Mouse (Mus musculus) erythroblast, embryonic 14.5 days (primary cell): Measurements from ENCODE around the gene Pithd1. TPM values are rescaled to one million over a fixed set of nuclear protein-coding genes. Genes with fewer than 3 reads are reported as not detected.
"Not testable (repeated sequence)": the region's sequence is repeated elsewhere in the genome, so short reads cannot be mapped to it uniquely, and the experiment has no call there.

ENCODE experiments used
- H3K27me3 ChIP-seq: 2 replicates; pipeline ENCODE4 v1.6.1; 2012; ENCODE audit warnings: inconsistent platforms; ENCODE audit not compliant: control insufficient read depth
- H3K36me3 ChIP-seq: 2 replicates; pipeline ENCODE4 v1.6.1; 2012; ENCODE audit warnings: mild to moderate bottlenecking, inconsistent platforms; ENCODE audit not compliant: control insufficient read depth
- H3K4me1 ChIP-seq: 2 replicates; pipeline ENCODE4 v1.6.1; 2012; ENCODE audit warnings: inconsistent platforms; ENCODE audit not compliant: control insufficient read depth
- H3K4me3 ChIP-seq: replicated peaks from 2 replicates; pipeline ENCODE3; 2012; ENCODE audit warnings: moderate library complexity, mild to moderate bottlenecking, inconsistent platforms
- H3K9me3 ChIP-seq: 2 replicates; pipeline ENCODE4 v1.6.1; 2012; ENCODE audit warnings: low read length, inconsistent platforms, mixed read lengths; ENCODE audit not compliant: control insufficient read depth
- GATA1 ChIP-seq: IDR thresholded peaks from 2 replicates; pipeline ENCODE4 v1.6.1; 2012; ENCODE audit warnings: low read length, inconsistent platforms, mixed read lengths
- TAL1 ChIP-seq: IDR thresholded peaks from 3 replicates; pipeline ENCODE4 v1.6.1; 2012; ENCODE audit warnings: low read length, inconsistent platforms, mixed read lengths
- polyA plus RNA-seq: library from polyadenylated mRNA; stranded (reverse); fragments of >175 nt; gene quantifications from 2 replicates; pipeline ENCODE4 v1.2.3, GENCODE M21; 2012

Pithd1 gene
- polyA plus RNA-seq, 1 experiment: 16.8 TPM

DNA sequence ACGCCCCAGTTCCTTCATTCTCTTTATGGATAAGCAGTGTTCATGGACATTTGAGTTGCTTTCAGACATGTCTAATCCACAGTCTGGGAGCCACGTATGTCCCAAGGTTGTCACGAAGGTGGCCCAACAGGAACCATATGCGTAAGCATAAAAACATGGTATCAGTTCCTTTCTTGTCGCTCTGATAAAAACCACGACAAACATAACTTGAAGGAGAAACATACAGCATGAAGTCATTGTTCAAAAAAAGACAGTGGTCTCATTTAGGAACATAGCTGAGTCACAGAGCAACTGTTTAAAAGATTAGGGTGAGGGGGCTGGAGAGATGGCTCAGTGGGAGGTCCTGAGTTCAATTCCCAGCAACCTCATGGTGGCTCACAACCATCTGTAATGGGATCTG, 44.9 kb downstream of the Pithd1 start:
- no peaks in the 10 kb centered on the region for H3K27me3 ChIP-seq
- peaks cover 30% of the 10 kb centered on the region for H3K36me3 ChIP-seq
- H3K4me3 ChIP-seq: no peak overlapping the region
- no peaks in the 10 kb centered on the region for H3K9me3 ChIP-seq
- TF ChIP-seq TAL1 (no peak), GATA1 (no peak)
- H3K4me1 ChIP-seq: peaks cover 44% of the 10 kb centered on the region

- Histone ChIP-seq H3K36me3 (peaks cover 31% of the 10 kb centered on the region), H3K4me1 (peaks cover 47% of the 10 kb centered on the region)
- not testable (repeated sequence) for H3K9me3 ChIP-seq, H3K27me3 ChIP-seq, H3K4me3 ChIP-seq
Observed at GRCm38 (mm10) chr4:135941026-135941425, 46.0 kb downstream of the Pithd1 start.

DNA sequence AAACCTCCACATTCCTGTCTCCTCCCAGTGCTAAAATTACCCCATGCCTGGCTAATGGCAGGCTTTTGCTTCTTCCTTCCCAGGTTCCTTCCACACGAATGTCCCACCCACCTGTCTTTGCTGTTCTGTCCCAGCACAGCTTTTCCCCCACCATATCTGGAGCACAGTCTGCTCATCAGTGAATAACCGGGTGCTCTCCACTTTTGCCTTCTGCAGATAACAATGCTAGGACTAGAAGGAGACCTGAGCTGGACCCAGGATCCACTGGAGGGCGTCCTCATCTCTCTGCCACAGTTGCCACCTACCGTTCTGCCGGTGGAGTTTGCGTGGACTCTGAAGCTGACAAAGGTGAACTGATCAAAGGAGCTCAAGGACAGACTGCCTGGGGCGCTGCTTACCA, 48.2 kb downstream of the Pithd1 start:
- H3K4me1 ChIP-seq: peaks cover 61% of the 10 kb centered on the region
- no peak for TF ChIP-seq TAL1
- TF ChIP-seq GATA1: no peak
- no peak overlapping the region for H3K4me3 ChIP-seq
- no peaks in the 10 kb centered on the region for H3K27me3 ChIP-seq
- H3K36me3 ChIP-seq: peaks cover 43% of the 10 kb centered on the region
- no peaks in the 10 kb centered on the region for H3K9me3 ChIP-seq

DNA sequence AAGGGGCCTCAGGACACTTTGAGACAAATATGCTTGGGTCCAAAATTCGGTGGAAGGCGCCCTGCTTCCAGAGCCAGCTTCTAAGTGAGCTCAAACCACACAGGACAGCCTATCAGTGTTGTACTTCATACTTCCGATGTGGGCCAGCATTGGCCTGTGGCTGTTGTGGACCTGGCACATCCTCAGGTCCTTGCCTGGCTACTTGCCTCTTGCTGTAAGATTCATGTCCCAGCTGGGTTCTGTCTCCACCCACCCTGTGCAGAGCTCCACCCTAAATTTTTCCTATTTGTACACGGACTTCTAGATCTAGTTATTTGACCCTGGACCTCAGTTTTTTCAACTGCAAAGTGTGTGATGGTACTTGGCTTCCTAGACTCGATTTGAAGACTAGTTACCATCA, 51.6 kb downstream of the Pithd1 start:
- TF ChIP-seq TAL1 (no peak), GATA1 (no peak)
- H3K4me3 ChIP-seq: no peak overlapping the region
- H3K27me3 ChIP-seq: no peaks in the 10 kb centered on the region
- H3K9me3 ChIP-seq: no peaks in the 10 kb centered on the region
- peaks cover 63% of the 10 kb centered on the region for H3K36me3 ChIP-seq
- peaks cover 67% of the 10 kb centered on the region for H3K4me1 ChIP-seq

GRCm38 (mm10) chr4:135934708-135935500, 52.2 kb downstream of the Pithd1 start:
- no peaks in the 10 kb centered on the region for H3K9me3 ChIP-seq
- TF ChIP-seq TAL1 (no peak), GATA1 (no peak)
- peaks cover 67% of the 10 kb centered on the region for H3K4me1 ChIP-seq
- no peaks in the 10 kb centered on the region for H3K27me3 ChIP-seq
- no peak overlapping the region for H3K4me3 ChIP-seq
- H3K36me3 ChIP-seq: peaks cover 61% of the 10 kb centered on the region

DNA sequence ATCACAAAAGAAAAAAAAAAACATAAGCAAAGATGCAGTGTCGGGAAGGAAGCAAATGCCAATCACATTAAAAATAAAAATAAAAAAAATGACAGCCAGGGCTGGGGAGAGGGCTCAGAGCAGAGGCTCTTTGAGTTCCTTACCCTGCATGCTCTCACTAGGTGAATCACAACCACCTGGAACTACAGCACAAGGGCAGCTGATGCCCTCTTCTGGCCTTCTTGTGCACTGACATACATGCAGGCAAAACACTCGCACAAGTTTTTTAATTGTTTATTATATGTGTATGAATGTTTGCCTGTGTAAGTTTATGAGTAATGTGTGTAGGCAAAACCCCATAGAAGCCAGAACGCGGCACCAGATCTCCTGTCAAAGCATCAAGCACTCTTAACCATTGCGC, 55.2 kb downstream of the Pithd1 start:
- no peak overlapping the region for H3K4me3 ChIP-seq
- TF ChIP-seq TAL1 (no peak), GATA1 (no peak)
- no peaks in the 10 kb centered on the region for H3K27me3 ChIP-seq
- H3K36me3 ChIP-seq: peaks cover 43% of the 10 kb centered on the region
- no peaks in the 10 kb centered on the region for H3K9me3 ChIP-seq
- peaks cover 46% of the 10 kb centered on the region for H3K4me1 ChIP-seq

DNA sequence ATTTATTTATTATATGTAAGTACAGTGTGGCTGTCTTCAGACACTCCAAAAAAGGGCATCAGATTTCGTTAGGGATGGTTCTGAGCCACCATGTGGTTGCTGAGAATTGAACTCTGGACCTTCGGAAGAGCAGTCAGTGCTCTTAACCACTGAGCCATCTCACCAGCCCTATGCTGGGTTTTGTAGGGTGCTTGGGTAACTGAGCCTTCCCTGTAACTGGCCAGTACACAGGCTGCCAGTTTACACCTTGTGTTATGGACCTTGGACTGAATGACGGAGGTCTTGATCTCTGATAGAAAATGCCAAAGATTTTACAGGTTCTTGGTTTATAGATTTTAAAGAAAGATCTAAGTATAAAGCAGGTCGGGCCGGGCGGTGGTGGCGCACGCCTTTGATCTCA, 56.8 kb downstream of the Pithd1 start:
- H3K9me3 ChIP-seq: no peaks in the 10 kb centered on the region
- no peak for TF ChIP-seq GATA1
- TF ChIP-seq TAL1: no peak
- no peaks in the 10 kb centered on the region for H3K27me3 ChIP-seq
- H3K4me3 ChIP-seq: no peak overlapping the region
- peaks cover 54% of the 10 kb centered on the region for H3K36me3 ChIP-seq
- peaks cover 43% of the 10 kb centered on the region for H3K4me1 ChIP-seq

- Histone ChIP-seq H3K36me3 (peaks cover 55% of the 10 kb centered on the region), H3K4me1 (peaks cover 39% of the 10 kb centered on the region), H3K4me3 (no peak overlapping the region), H3K9me3 (no peaks in the 10 kb centered on the region), H3K27me3 (no peaks in the 10 kb centered on the region)
- no peak for TF ChIP-seq GATA1
Observed at GRCm38 (mm10) chr4:135929828-135930227, 57.2 kb downstream of the Pithd1 start.

GRCm38 (mm10) chr4:135929405-135929804, 57.7 kb downstream of the Pithd1 start:
- Histone ChIP-seq H3K9me3 (no peaks in the 10 kb centered on the region), H3K4me1 (peaks cover 35% of the 10 kb centered on the region), H3K36me3 (peaks cover 56% of the 10 kb centered on the region), H3K4me3 (no peak overlapping the region), H3K27me3 (no peaks in the 10 kb centered on the region)
- TF ChIP-seq TAL1: no peak
- no peak for TF ChIP-seq GATA1

GRCm38 (mm10) chr4:135928376-135928775, 58.7 kb downstream of the Pithd1 start:
- TF ChIP-seq TAL1 (no peak), GATA1 (no peak)
- no peak overlapping the region for H3K4me3 ChIP-seq
- peaks cover 53% of the 10 kb centered on the region for H3K36me3 ChIP-seq

More at GRCm38 (mm10) chr4:135928376-135928775, 58.7 kb downstream of the Pithd1 start:
- Histone ChIP-seq H3K4me1 (peaks cover 25% of the 10 kb centered on the region), H3K27me3 (no peaks in the 10 kb centered on the region), H3K9me3 (no peaks in the 10 kb centered on the region)
